8 mouse cellular contexts compared by ENCODE assay signal in the genomic region with DNA sequence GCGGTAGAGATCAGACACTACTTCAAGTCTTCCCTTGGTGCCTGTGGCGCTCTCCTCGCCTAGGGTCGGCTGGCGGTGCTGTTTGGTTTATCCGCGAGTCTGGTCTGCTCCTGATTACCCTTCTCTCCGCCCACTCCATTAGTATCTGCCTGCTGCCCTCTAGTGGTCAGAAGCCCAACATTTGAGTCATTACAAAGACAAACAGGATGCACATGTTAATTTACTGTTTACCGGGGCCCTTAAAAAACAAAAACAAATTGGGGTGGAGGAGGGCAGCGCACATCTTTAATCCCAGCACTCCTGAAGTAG. TPM values are rescaled to one million over a fixed set of nuclear protein-coding genes. Genes with fewer than 3 reads are reported as not detected.
A peak's percentile ranks its signal among the peaks of the same experiment; 100 is the strongest.
DNase-seq lines count a peak whose midpoint lies in the region; ATAC-seq and TF ChIP-seq lines count a peak whose summit lies in the region.

No protein-coding gene starts in this region.

- H3K27me3 ChIP-seq in C2C12 (ENCODE audit: control insufficient read depth, insufficient read depth, insufficient read length), result no peaks in the 10 kb centered on the region
- no peaks in the 10 kb centered on the region for H3K27me3 ChIP-seq in embryonic facial prominence, embryonic 14.5 days (replicated peaks; ENCODE audit: control insufficient read depth, insufficient read depth, low read length)
- H3K27me3 ChIP-seq in limb, embryonic 15.5 days, result no peaks in the 10 kb centered on the region
- no peaks in the 10 kb centered on the region for H3K27me3 ChIP-seq in stomach, embryonic 15.5 days (replicated peaks)

- peaks cover 3% of the 10 kb centered on the region for H3K36me3 ChIP-seq in C2C12 (ENCODE audit: control insufficient read depth, insufficient read depth)
- peaks cover 22% of the 10 kb centered on the region for H3K36me3 ChIP-seq in embryonic facial prominence, embryonic 14.5 days (ENCODE audit: control insufficient read depth, insufficient read depth, low read length)
- H3K36me3 ChIP-seq in limb, embryonic 15.5 days, result peaks cover 26% of the 10 kb centered on the region
- H3K36me3 ChIP-seq in stomach, embryonic 15.5 days, result peaks cover 4% of the 10 kb centered on the region; the same call in 1 of the 2 replicates

- DNase-seq in embryonic facial prominence, embryonic 14.5 days (ENCODE audit: low spot score), result peak; percentile 94
- DNase-seq in heart, adult 9 months (ENCODE audit: low spot score in 2 of 2), result peak; percentile 29 to 67
- peak; percentile 89 for DNase-seq in kidney, adult 9 months

- peak; percentile 78 for ATAC-seq in embryonic facial prominence, embryonic 14.5 days (ENCODE audit: low read depth)
- no peak for ATAC-seq in limb, embryonic 15.5 days (ENCODE audit: insufficient number of reproducible peaks, low FRiP score, low TSS enrichment, low read depth)
- ATAC-seq in monocyte, adult 5-6 weeks (replicated peaks; ENCODE audit: insufficient number of reproducible peaks, low FRiP score, low TSS enrichment, poor library complexity, severe bottlenecking), result peak; percentile 53
- peak; percentile 47 for ATAC-seq in stomach, embryonic 15.5 days (ENCODE audit: insufficient read depth, low FRiP score, low read depth)

- no peak for TF ChIP-seq POLR2A in bone marrow, adult 2 months (IDR thresholded peaks at IDR 0.05; ENCODE audit: borderline replicate concordance, control insufficient read depth, low read depth, low read length)

- H3K4me1 ChIP-seq in bone marrow, adult 2 months (ENCODE audit: control insufficient read depth, insufficient read depth, low read length), result no peaks in the 10 kb centered on the region
- H3K4me1 ChIP-seq in embryonic facial prominence, embryonic 14.5 days (ENCODE audit: control insufficient read depth, insufficient read depth, low read length), result peaks cover 10% of the 10 kb centered on the region
- peaks cover 26% of the 10 kb centered on the region for H3K4me1 ChIP-seq in limb, embryonic 15.5 days
- peaks cover 9% of the 10 kb centered on the region for H3K4me1 ChIP-seq in stomach, embryonic 15.5 days

- H3K9ac ChIP-seq in embryonic facial prominence, embryonic 14.5 days (ENCODE audit: low read depth, low read length), result peak overlapping the region; percentile 44
- H3K9ac ChIP-seq in limb, embryonic 15.5 days, result no peak overlapping the region
- H3K9ac ChIP-seq in stomach, embryonic 15.5 days, result peak overlapping the region; percentile 23; the same call in 1 of the 2 replicates

- H3K9me3 ChIP-seq in embryonic facial prominence, embryonic 14.5 days (ENCODE audit: control insufficient read depth, low read length), result no peaks in the 10 kb centered on the region
- no peaks in the 10 kb centered on the region for H3K9me3 ChIP-seq in limb, embryonic 15.5 days
- no peaks in the 10 kb centered on the region for H3K9me3 ChIP-seq in stomach, embryonic 15.5 days

- under 1% methylated on average over 10 of the region's 10 CpGs for WGBS in bone marrow, adult 2 months
- 1% methylated on average over 10 of the region's 10 CpGs for WGBS in embryonic facial prominence, embryonic 14.5 days
- under 1% methylated on average over 10 of the region's 10 CpGs for WGBS in limb, embryonic 15.5 days
- WGBS in stomach, embryonic 15.5 days, result 3% methylated on average over 10 of the region's 10 CpGs

- no peaks in the 10 kb centered on the region for H3K79me2 ChIP-seq in C2C12 (ENCODE audit: control insufficient read depth, insufficient read depth)

- no peak overlapping the region for H3K4me3 ChIP-seq in C2C12 (ENCODE audit: insufficient read depth, poor library complexity, severe bottlenecking)
- H3K4me3 ChIP-seq in bone marrow, adult 2 months (replicated peaks; ENCODE audit: control insufficient read depth, low read depth, low read length), result no peak overlapping the region
- peak overlapping the region; percentile 27 for H3K4me3 ChIP-seq in embryonic facial prominence, embryonic 14.5 days (ENCODE audit: low read depth, low read length)
- peak overlapping the region; percentile 31 for H3K4me3 ChIP-seq in limb, embryonic 15.5 days
- peak overlapping the region; percentile 34 for H3K4me3 ChIP-seq in stomach, embryonic 15.5 days (replicated peaks)

- peak; percentile 35 for TF ChIP-seq CTCF in C2C12 (IDR thresholded peaks at IDR 0.05; ENCODE audit: control insufficient read depth, insufficient read depth, insufficient read length)
- peak; percentile 77 for TF ChIP-seq CTCF in bone marrow, adult 2 months (IDR thresholded peaks at IDR 0.05; ENCODE audit: control insufficient read depth, insufficient read depth, low read length)

- H3K27ac ChIP-seq in bone marrow, adult 2 months (ENCODE audit: control insufficient read depth, insufficient read depth, low read depth, low read length, poor library complexity), result no peak overlapping the region
- peak overlapping the region; percentile 82 for H3K27ac ChIP-seq in embryonic facial prominence, embryonic 14.5 days (replicated peaks; ENCODE audit: low read depth, low read length)
- peak overlapping the region; percentile 81 for H3K27ac ChIP-seq in limb, embryonic 15.5 days
- peak overlapping the region; percentile 96 for H3K27ac ChIP-seq in stomach, embryonic 15.5 days

- H3K79me3 ChIP-seq in C2C12 (ENCODE audit: low read depth), result no peaks in the 10 kb centered on the region

- H3K4me2 ChIP-seq in embryonic facial prominence, embryonic 14.5 days (ENCODE audit: low read depth, low read length), result peak overlapping the region; percentile 56
- H3K4me2 ChIP-seq in limb, embryonic 15.5 days, result peak overlapping the region; percentile 60
- H3K4me2 ChIP-seq in stomach, embryonic 15.5 days, result peak overlapping the region; percentile 76

- H3ac ChIP-seq in C2C12 (ENCODE audit: control insufficient read depth, insufficient read length, low read depth), result peak overlapping the region; percentile 19

TF ChIP-seq in C2C12, 6 proteins besides CTCF, POLR2A, EP300 and RAD21:
- no peak for TF ChIP-seq USF1 (IDR thresholded peaks at IDR 0.05; ENCODE audit: low read depth)
- TF ChIP-seq CEBPB (IDR thresholded peaks at IDR 0.05; ENCODE audit: low read depth), result no peak
- TF ChIP-seq FOSL1 (IDR thresholded peaks at IDR 0.05; ENCODE audit: insufficient read depth, low read length, poor library complexity, severe bottlenecking), result no peak
- no peak for TF ChIP-seq MYOG (IDR thresholded peaks at IDR 0.05; ENCODE audit: control insufficient read depth, extremely low read depth, insufficient read length)
- TF ChIP-seq MYOD1 (IDR thresholded peaks at IDR 0.05; ENCODE audit: control insufficient read depth, insufficient read length, low read depth), result no peak
- no peak for TF ChIP-seq MAX (IDR thresholded peaks at IDR 0.05)
TF ChIP-seq in C2C12: peak in this region for 0.

RNA-seq across cellular contexts. Expression of gene Elf3, which starts 0.7 kb away (rescaled TPM):
- not detected for polyA plus RNA-seq in C2C12 (2012; fragmentation: generic; extraction: Trizol)
- not detected in 2 replicates for polyA plus RNA-seq in bone marrow, adult 2 months (2011; ENCODE audit: insufficient read depth, insufficient read length, low replicate concordance, missing spikeins)
- 10.0 and 13.8 TPM in 2 replicates for polyA plus RNA-seq in embryonic facial prominence, embryonic 14.5 days (2014; fragmentation: Nextera tagmentation; extraction: Ambion mirVana)
- polyA plus RNA-seq in limb, embryonic 15.5 days (2015; fragmentation: Nextera tagmentation; extraction: Ambion mirVana), result 14.3 and 14.9 TPM in 2 replicates
- 0.19 TPM in 1 of 3 replicates, not detected in the others for total RNA-seq in monocyte, adult 5-6 weeks (2017)
- 131 and 134 TPM in 2 replicates for polyA plus RNA-seq in stomach, embryonic 15.5 days (2015; fragmentation: Nextera tagmentation; extraction: Ambion mirVana)

RNA-seq across cellular contexts. Expression of gene Rnpep, which starts 24.8 kb away (rescaled TPM):
- 29.4 TPM for polyA plus RNA-seq in C2C12 (2012; fragmentation: generic; extraction: Trizol)
- 17.9 and 33.0 TPM in 2 replicates for polyA plus RNA-seq in bone marrow, adult 2 months (2011; ENCODE audit: insufficient read depth, insufficient read length, low replicate concordance, missing spikeins)
- polyA plus RNA-seq in embryonic facial prominence, embryonic 14.5 days (2014; fragmentation: Nextera tagmentation; extraction: Ambion mirVana), result 78.1 and 79.9 TPM in 2 replicates
- polyA plus RNA-seq in limb, embryonic 15.5 days (2015; fragmentation: Nextera tagmentation; extraction: Ambion mirVana), result 84.7 and 86.3 TPM in 2 replicates
- total RNA-seq in monocyte, adult 5-6 weeks (2017), result 66.6 to 85.9 TPM (median 71.4 TPM) in 3 replicates
- polyA plus RNA-seq in stomach, embryonic 15.5 days (2015; fragmentation: Nextera tagmentation; extraction: Ambion mirVana), result 132 and 141 TPM in 2 replicates

RNA-seq across cellular contexts. Expression of gene Timm17a, which starts 54.5 kb away (rescaled TPM):
- 218 TPM for polyA plus RNA-seq in C2C12 (2012; fragmentation: generic; extraction: Trizol)
- polyA plus RNA-seq in bone marrow, adult 2 months (2011; ENCODE audit: insufficient read depth, insufficient read length, low replicate concordance, missing spikeins), result 30.9 and 32.7 TPM in 2 replicates
- 215 and 224 TPM in 2 replicates for polyA plus RNA-seq in embryonic facial prominence, embryonic 14.5 days (2014; fragmentation: Nextera tagmentation; extraction: Ambion mirVana)
- polyA plus RNA-seq in limb, embryonic 15.5 days (2015; fragmentation: Nextera tagmentation; extraction: Ambion mirVana), result 186 and 190 TPM in 2 replicates
- 11.7 to 18.5 TPM (median 16.7 TPM) in 3 replicates for total RNA-seq in monocyte, adult 5-6 weeks (2017)
- polyA plus RNA-seq in stomach, embryonic 15.5 days (2015; fragmentation: Nextera tagmentation; extraction: Ambion mirVana), result 188 and 218 TPM in 2 replicates

Comparison
In these comparisons a context has a peak if more than half of its experiments do, and no peak if none do; other contexts are left out.
1. H3K4me3 ChIP-seq: peak in embryonic facial prominence, embryonic 14.5 days (single experiment), limb, embryonic 15.5 days (single experiment) and stomach, embryonic 15.5 days (single experiment); none in C2C12 (single experiment) and bone marrow, adult 2 months (single experiment).
2. RNA of gene Elf3, which starts 0.7 kb away (polyA plus RNA-seq): 131 to 134 TPM in stomach, embryonic 15.5 days, 14.3 to 14.9 TPM in limb, embryonic 15.5 days and 10.0 to 13.8 TPM in embryonic facial prominence, embryonic 14.5 days; not detected in C2C12 (single experiment) and not detected in bone marrow, adult 2 months; every median in the first group is over 10 times any median in the second.
3. Peak in every context shown above with its lines, with median percentiles within 50 percentile points of each other: DNase-seq and H3K4me2 ChIP-seq.